Mouse (Mus musculus): Measurements from ENCODE around the gene Itprid2. TPM values are rescaled to one million over a fixed set of nuclear protein-coding genes. Genes with fewer than 3 reads are reported as not detected.

Gene Itprid2
- polyA plus RNA-seq, 1 experiment from 2014 or later, result 10.9 TPM

DNA sequence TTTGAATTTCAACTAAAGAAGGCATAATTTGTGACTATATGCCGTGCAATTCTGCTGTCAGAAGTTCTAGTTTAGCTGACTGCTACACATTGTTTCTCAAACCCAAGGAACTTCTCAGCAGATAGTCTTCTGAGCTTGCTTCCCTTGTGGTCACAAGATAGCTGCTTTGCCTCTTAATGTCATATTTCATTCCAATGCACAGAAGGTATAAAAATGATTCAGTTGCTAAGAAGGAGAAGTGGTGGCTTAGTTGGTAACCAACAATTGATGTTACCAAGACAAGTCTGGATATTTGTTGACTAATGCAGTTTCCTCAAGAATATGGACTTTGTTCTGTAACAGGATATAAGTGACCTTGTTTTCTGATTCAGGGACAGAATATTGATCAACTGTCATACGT, 17.0 kb upstream of the Itprid2 start:
- no peak overlapping the region for H3K27ac ChIP-seq (ENCODE audit: poor library complexity, severe bottlenecking)
- no peak overlapping the region for H3K4me2 ChIP-seq
- ATAC-seq (ENCODE audit: insufficient number of reproducible peaks, low FRiP score), result no peak
- no peaks in the 10 kb centered on the region for H3K27me3 ChIP-seq (replicated peaks)
- H3K36me3 ChIP-seq, result no peaks in the 10 kb centered on the region
- no peak overlapping the region for H3K4me3 ChIP-seq
- WGBS, result 81% methylated on average over 2 of the region's 2 CpGs
- no peaks in the 10 kb centered on the region for H3K4me1 ChIP-seq (replicated peaks)
- no peaks in the 10 kb centered on the region for H3K9me3 ChIP-seq (replicated peaks)
- H3K9ac ChIP-seq, result no peak overlapping the region

DNA sequence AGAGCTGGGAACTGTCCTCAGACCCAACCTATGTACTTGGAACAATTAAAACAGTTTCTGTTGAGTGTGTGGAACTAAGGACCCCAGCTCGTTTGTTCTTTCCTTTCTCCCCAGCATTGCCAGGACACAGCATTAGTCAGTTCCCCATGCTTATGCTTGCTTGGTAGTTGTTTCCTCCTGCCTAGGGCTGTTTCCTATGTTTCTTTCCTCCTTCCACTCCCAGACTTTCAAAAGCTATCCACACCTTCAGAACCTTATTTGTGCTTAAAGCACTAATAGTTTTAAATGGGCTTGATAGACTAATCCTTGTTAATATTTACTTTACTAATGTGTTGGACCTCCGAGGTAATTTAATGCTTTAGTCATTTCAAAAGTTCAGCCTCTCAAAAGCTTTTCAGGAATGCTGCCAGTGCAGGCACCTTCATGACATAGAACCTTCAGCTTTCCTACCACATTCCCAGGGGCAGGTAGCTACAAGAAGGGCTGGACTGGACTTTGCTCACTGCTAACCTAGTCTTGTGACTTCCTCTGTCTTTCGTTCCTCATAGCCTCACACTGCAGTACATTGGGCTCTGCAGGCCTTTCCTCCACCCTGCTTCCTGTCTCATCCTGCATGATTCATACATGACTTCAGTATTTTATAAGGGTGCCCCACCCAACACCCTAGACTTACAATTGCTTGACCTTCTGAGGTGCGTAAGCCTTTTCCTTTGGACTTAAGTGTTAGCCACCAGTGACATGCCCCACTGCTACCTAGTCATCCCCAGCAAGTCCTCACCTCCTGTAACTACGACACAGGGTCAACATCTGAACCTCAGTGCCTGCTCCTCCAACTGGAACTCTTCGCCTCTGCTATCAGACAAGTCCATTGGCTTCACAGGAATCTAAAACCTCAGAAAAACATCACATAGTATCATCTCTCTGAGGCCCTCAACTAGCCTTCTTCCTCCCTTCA, 16.3 kb upstream of the Itprid2 start:
- no peak overlapping the region for H3K4me3 ChIP-seq
- 70% methylated on average over 6 of the region's 6 CpGs for WGBS

DNA sequence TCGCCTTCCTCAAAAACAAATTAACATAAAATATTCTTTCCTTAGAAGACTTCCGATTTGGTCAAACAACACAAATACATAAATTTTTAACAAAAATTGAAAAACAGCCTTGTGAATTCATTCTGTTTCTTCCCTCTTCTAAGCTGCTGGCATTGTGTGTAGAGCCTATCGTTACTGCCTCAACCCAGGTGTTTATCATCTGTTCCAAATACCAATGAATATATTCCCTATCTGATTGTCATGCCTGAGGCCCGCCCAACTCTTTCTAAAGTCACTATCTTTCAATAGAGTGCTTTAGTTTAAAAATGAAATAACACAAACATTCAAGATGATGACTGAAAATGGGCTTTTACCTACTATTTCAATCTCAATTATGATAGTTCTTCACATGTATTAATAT, 11.9 kb upstream of the Itprid2 start:
- H3K4me3 ChIP-seq, result no peak overlapping the region
- ATAC-seq (ENCODE audit: insufficient number of reproducible peaks, low FRiP score), result no peak
- H3K36me3 ChIP-seq, result no peaks in the 10 kb centered on the region
- no peak overlapping the region for H3K4me2 ChIP-seq
- no peak overlapping the region for H3K9ac ChIP-seq
- 85% methylated on average over 4 of the region's 4 CpGs for WGBS
- H3K27ac ChIP-seq (ENCODE audit: poor library complexity, severe bottlenecking), result no peak overlapping the region
- no peaks in the 10 kb centered on the region for H3K4me1 ChIP-seq (replicated peaks)
- H3K27me3 ChIP-seq (replicated peaks), result no peaks in the 10 kb centered on the region
- no peaks in the 10 kb centered on the region for H3K9me3 ChIP-seq (replicated peaks)

More for the DNA sequence above, 16.3 kb upstream of the Itprid2 start:
- H3K4me2 ChIP-seq, result no peak overlapping the region
- no peaks in the 10 kb centered on the region for H3K27me3 ChIP-seq (replicated peaks)
- no peak overlapping the region for H3K9ac ChIP-seq
- H3K4me1 ChIP-seq (replicated peaks), result no peaks in the 10 kb centered on the region
- H3K36me3 ChIP-seq, result no peaks in the 10 kb centered on the region
- no peaks in the 10 kb centered on the region for H3K9me3 ChIP-seq (replicated peaks)
- no peak for ATAC-seq (ENCODE audit: insufficient number of reproducible peaks, low FRiP score)
- no peak overlapping the region for H3K27ac ChIP-seq (ENCODE audit: poor library complexity, severe bottlenecking)

DNA sequence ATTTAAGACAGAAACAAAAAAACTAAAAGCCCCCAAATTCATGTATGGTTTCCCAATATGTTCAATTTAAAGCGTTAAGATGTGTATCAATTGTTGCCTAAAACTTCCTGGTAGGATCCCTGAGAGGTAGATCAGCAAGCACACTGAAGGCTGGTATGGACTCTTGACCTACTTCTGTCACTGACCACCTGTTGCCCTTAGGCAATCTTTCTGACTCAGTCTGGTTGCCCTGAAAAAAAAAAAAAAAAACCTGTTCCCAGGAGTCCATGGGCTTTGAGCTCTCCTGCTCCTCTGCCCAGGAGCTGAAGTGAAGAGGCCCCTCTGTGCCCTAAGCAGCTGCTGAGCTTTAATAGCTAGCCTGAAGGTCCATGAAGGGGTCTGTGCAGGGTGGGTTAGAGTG, 7.5 kb upstream of the Itprid2 start:
- no peaks in the 10 kb centered on the region for H3K27me3 ChIP-seq (replicated peaks)
- no peak overlapping the region for H3K4me3 ChIP-seq
- H3K4me1 ChIP-seq (replicated peaks), result no peaks in the 10 kb centered on the region
- no peak overlapping the region for H3K9ac ChIP-seq
- H3K4me2 ChIP-seq, result no peak overlapping the region
- no peak overlapping the region for H3K27ac ChIP-seq (ENCODE audit: poor library complexity, severe bottlenecking)
- H3K36me3 ChIP-seq, result no peaks in the 10 kb centered on the region
- H3K9me3 ChIP-seq (replicated peaks), result no peaks in the 10 kb centered on the region
- 74% methylated on average over 1 of the region's 1 CpGs for WGBS
- ATAC-seq (ENCODE audit: insufficient number of reproducible peaks, low FRiP score), result no peak

DNA sequence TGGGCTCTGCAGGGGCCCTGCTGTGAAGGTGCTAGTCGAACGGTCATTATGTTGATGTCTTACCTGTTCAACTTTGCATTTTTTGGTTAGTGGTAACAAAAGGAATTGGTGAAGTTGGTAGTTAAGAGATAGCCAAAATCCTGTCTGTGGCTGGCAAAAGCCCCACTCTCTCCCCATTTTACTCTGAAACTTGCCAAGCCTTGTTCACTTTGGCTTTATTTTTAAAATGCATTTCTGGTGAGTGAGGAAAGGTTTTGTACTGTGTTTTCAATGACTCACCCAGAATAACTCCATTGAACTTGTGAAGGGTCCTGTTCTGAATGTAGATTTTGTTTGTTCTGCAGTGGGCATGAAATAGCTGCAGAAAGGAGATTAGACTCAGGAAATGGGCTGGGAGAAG, 4.9 kb upstream of the Itprid2 start:
- no peak overlapping the region for H3K9ac ChIP-seq
- no peak for ATAC-seq (ENCODE audit: insufficient number of reproducible peaks, low FRiP score)
- H3K4me1 ChIP-seq (replicated peaks), result no peaks in the 10 kb centered on the region
- H3K9me3 ChIP-seq (replicated peaks), result no peaks in the 10 kb centered on the region
- no peaks in the 10 kb centered on the region for H3K36me3 ChIP-seq
- H3K4me2 ChIP-seq, result no peak overlapping the region
- WGBS, result 76% methylated on average over 2 of the region's 2 CpGs
- no peak overlapping the region for H3K27ac ChIP-seq (ENCODE audit: poor library complexity, severe bottlenecking)
- no peak overlapping the region for H3K4me3 ChIP-seq
- H3K27me3 ChIP-seq (replicated peaks), result no peaks in the 10 kb centered on the region

DNA sequence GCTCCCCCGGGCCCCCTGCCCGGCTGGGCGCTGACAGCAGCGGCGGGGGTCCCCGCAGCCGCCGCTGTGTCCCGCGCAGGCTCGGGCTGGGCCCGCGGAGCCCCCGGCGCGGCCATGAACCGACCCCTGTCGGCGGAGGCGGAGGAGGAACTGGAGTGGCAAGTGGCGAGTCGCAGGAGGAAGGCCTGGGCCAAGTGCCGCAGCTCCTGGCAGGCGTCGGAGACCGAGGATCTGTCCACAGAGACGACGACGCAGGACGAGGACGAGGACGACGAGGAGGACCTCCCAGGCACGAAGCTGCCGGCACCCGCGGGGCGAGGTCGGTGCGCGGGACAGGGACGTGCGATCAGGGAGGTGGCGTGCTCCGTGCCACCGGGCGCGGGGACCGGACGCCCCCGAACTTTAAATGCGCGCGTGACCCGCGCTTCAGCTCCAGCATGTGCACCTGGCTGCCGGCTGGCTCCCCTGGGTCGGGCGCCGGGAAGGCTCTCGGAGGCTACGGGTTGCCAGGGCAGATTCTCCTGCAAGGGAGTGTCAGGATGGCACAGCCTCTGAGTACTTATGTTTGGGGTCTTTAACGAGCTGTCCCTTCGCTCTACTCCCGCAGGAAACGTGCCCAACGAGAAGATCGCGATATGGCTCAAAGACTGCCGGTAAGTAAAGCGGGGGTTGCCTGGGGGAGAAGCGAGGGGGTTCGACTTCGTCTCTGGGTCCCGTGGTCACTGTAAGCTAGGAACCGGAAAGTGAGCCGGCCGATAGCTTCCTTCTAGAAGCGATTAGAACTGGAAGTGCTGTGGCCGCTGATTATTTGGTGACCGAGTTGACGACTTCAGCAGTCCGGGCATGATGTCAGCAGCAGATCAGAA, 507 bp downstream of the Itprid2 start:
- Histone ChIP-seq H3K36me3 (peaks cover 6% of the 10 kb centered on the region), H3K9ac (peak overlapping the region; percentile 94), H3K4me2 (peak overlapping the region; percentile 82), H3K27me3 (replicated peaks) (no peaks in the 10 kb centered on the region), H3K4me1 (replicated peaks) (peaks cover 18% of the 10 kb centered on the region), H3K9me3 (replicated peaks) (no peaks in the 10 kb centered on the region), H3K27ac (ENCODE audit: poor library complexity, severe bottlenecking) (peak overlapping the region; percentile 95), H3K4me3 (peak overlapping the region; percentile 94)
- under 1% methylated on average over 83 of the region's 83 CpGs for WGBS
- peak; percentile 64 for ATAC-seq (ENCODE audit: insufficient number of reproducible peaks, low FRiP score)

DNA sequence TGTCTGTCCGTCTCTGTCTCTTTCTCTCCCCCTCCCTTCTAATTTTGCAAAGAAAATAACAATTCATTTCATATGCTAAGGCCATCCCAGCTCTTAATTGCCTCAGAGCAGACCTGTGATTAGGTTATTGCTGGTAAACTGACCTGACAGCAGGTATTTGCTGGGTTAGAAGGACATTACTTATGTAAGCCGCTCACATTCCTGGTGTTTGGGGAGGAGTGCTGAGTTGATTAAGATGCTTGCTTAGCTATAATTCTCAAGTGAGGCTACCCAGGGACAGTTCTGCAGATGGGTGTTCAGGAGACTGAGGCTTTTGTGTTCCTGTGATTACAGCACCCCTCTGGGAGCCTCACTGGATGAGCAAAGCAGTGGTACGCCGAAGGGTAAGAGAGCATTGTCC, 3.8 kb downstream of the Itprid2 start:
- 67% methylated on average over 4 of the region's 4 CpGs for WGBS
- peak overlapping the region; percentile 57 for H3K4me2 ChIP-seq
- peak overlapping the region; percentile 24; the same call in 1 of the 2 replicates for H3K4me3 ChIP-seq
- H3K4me1 ChIP-seq (replicated peaks), result peaks cover 18% of the 10 kb centered on the region
- H3K36me3 ChIP-seq, result peaks cover 27% of the 10 kb centered on the region
- no peak overlapping the region for H3K27ac ChIP-seq (ENCODE audit: poor library complexity, severe bottlenecking)
- no peaks in the 10 kb centered on the region for H3K27me3 ChIP-seq (replicated peaks)
- H3K9me3 ChIP-seq (replicated peaks), result no peaks in the 10 kb centered on the region
- H3K9ac ChIP-seq, result peak overlapping the region; percentile 58
- ATAC-seq (ENCODE audit: insufficient number of reproducible peaks, low FRiP score), result no peak

DNA sequence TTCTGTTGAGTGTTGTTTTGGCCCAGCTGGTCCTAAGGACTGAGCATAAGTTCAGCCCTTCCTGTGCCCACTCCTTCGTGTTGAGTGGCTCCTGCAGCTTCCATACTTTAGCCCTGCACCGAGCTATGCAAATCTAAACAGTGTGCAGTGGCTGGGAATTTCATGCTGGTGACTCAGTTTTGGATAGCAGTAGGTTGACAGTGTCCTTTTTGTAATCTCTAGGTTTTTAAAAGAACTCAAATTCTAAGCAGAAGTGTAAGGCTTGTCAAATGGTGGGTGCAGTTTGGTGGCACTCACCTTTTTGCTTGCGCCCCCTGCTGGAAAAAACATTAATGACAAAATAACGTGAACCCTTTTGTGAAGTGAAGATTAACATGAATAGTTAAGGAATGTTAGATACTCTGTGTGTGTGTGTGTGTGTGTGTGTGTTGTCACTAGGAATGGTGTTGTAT, 11.1 kb downstream of the Itprid2 start:
- H3K27ac ChIP-seq (ENCODE audit: poor library complexity, severe bottlenecking), result no peak overlapping the region
- H3K4me3 ChIP-seq, result no peak overlapping the region
- H3K4me1 ChIP-seq (replicated peaks), result peaks cover 31% of the 10 kb centered on the region
- H3K9me3 ChIP-seq (replicated peaks), result no peaks in the 10 kb centered on the region
- no peaks in the 10 kb centered on the region for H3K27me3 ChIP-seq (replicated peaks)
- H3K36me3 ChIP-seq, result peaks cover 43% of the 10 kb centered on the region
- ATAC-seq (ENCODE audit: insufficient number of reproducible peaks, low FRiP score), result 0 out of 2 replicates have a peak, but pooled peaks have one; percentile 18
- 34% methylated on average over 4 of the region's 4 CpGs for WGBS
- H3K4me2 ChIP-seq, result no peak overlapping the region; the same call in 1 of the 2 replicates
- no peak overlapping the region for H3K9ac ChIP-seq

DNA sequence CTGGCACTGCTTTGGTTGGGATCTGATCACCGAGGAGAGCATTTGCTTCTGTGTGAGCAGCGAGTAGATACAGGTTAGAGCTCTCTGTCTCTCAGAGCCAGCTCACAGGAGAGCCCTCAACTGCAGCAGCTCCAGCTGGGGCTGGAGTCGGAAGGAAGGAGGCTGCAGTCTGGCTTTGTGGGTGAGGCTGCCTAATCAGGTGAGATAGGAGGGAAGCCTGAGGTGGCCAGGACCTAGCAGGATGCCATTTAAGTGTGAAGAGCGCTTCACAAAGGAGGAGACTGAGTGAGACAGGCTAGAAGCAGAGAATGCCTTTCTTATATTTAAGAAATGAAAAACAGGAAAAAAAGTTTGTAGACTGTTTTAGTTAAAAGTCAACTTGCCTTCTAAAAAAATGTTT, 11.9 kb downstream of the Itprid2 start:
- Histone ChIP-seq H3K9me3 (replicated peaks) (no peaks in the 10 kb centered on the region), H3K4me2 (no peak overlapping the region; the same call in 1 of the 2 replicates), H3K27ac (ENCODE audit: poor library complexity, severe bottlenecking) (peak overlapping the region; percentile 59), H3K27me3 (replicated peaks) (no peaks in the 10 kb centered on the region), H3K36me3 (peaks cover 42% of the 10 kb centered on the region), H3K4me3 (no peak overlapping the region), H3K9ac (peak overlapping the region; percentile 54), H3K4me1 (replicated peaks) (peaks cover 31% of the 10 kb centered on the region)
- 29% methylated on average over 4 of the region's 4 CpGs for WGBS
- ATAC-seq (ENCODE audit: insufficient number of reproducible peaks, low FRiP score), result 0 out of 2 replicates have a peak, but pooled peaks have one; percentile 36

DNA sequence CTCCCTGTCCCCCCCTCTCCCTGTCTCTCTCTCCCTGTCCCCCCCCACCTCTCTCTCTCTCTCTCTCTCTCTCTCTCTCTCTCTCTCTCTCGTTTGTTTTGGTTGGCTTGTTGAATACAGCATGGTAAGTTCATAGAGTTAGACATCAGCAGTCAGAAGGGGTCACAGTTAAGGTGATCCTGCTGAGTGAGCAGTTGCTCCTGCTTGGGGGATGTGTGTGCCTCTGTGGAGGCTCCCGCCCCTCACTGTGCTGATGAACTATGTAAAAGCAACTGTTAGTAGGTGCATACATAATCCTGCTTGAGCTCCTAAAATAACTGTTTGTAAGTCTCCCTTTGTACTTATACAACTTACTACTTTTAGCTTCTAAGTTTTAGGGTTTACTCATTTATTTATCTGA, 12.6 kb downstream of the Itprid2 start:
- H3K27ac ChIP-seq (ENCODE audit: poor library complexity, severe bottlenecking), result no peak overlapping the region
- ATAC-seq (ENCODE audit: insufficient number of reproducible peaks, low FRiP score), result no peak
- no peak overlapping the region for H3K4me3 ChIP-seq
- no peak overlapping the region for H3K9ac ChIP-seq
- peaks cover 41% of the 10 kb centered on the region for H3K36me3 ChIP-seq
- H3K4me1 ChIP-seq (replicated peaks), result peaks cover 31% of the 10 kb centered on the region
- no peaks in the 10 kb centered on the region for H3K9me3 ChIP-seq (replicated peaks)
- no peak overlapping the region for H3K4me2 ChIP-seq
- H3K27me3 ChIP-seq (replicated peaks), result no peaks in the 10 kb centered on the region
- whole genome bisulfite sequencing, result 49% methylated on average over 2 of the region's 2 CpGs

DNA sequence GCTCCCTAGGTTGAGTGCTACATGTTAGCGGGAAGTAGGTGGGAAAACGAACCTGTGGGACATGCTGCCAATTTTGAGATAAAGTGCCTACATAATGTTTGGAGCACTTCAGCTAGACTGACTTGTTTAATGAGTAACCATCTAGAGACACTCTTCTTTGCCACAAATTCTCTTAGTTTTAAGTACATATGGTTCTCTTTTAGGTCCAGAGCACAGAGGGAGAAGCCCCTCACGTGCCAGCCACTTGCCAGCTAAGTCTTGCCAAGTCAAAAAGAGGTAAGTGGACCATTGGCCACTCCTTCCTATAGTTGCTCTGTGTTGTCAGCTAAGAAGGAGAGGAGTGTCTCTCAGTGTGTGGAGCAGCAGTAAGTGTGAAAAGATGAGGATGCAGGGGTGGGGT, 16.0 kb downstream of the Itprid2 start:
- ATAC-seq (ENCODE audit: insufficient number of reproducible peaks, low FRiP score), result no peak
- no peaks in the 10 kb centered on the region for H3K27me3 ChIP-seq (replicated peaks)
- peaks cover 38% of the 10 kb centered on the region for H3K36me3 ChIP-seq
- no peak overlapping the region for H3K9ac ChIP-seq
- no peak overlapping the region for H3K4me3 ChIP-seq
- H3K4me1 ChIP-seq (replicated peaks), result peaks cover 13% of the 10 kb centered on the region
- no peak overlapping the region for H3K27ac ChIP-seq (ENCODE audit: poor library complexity, severe bottlenecking)
- H3K9me3 ChIP-seq (replicated peaks), result no peaks in the 10 kb centered on the region
- WGBS, result 86% methylated on average over 3 of the region's 3 CpGs
- H3K4me2 ChIP-seq, result no peak overlapping the region
